ENCODE assay signal across 19 mouse cellular contexts in the genomic region with DNA sequence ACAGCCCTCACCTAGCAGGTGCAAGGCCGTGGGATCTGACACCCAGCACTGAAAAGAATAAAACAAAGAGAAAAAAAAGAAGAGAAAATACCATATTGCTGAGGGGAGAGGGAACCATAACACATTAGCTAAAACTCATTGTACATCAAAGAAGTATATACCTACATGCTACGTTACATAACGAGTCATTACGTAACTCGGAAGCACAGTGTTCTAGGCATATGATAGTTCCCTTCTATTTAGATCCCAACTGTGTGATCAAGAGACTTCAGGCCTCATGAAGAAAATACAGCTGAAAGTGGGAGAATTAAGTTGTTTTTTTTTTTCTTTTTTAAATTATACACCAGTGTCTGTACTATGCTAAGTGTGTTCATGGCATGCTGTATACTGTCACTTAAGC.
"Had no signal": no experiment of that assay in that cellular context is flagged by ENCODE, and none has a peak within 500 bp of the region (broad histone marks: within the 10 kb centered on the region; RNA-seq: fewer than 3 reads in every experiment).

No protein-coding gene starts in this region.

- DNase-seq: kidney, adult 11 months; kidney, adult 8-10 months; kidney, postnatal 10 days; kidney, postnatal 36 days; layer of hippocampus, adult 9-11 months; liver, embryonic 13.5 days; lung, adult 2 months; lung, postnatal 14 days; lung, postnatal 4 days; right cerebral cortex, postnatal 4 days; thymus, postnatal 25 days had no signal

- ATAC-seq: midbrain, embryonic 13.5 days; midbrain, embryonic 16.5 days had no signal

- H3K27ac ChIP-seq: kidney, embryonic 15.5 days; liver, embryonic 13.5 days; midbrain, embryonic 10.5 days; midbrain, embryonic 13.5 days; stomach, postnatal 0 days had no signal

- H3K4me3 ChIP-seq: kidney, embryonic 15.5 days; liver, embryonic 13.5 days; megakaryocyte, embryonic 14.5 days; midbrain, embryonic 10.5 days; midbrain, embryonic 13.5 days; myocyte; neural tube, embryonic 13.5 days had no signal
